Mouse (Mus musculus) limb, embryonic 13.5 days (tissue): Measurements from ENCODE around the gene Pir. TPM values are rescaled to one million over a fixed set of nuclear protein-coding genes. Genes with fewer than 3 reads are reported as not detected.

ENCODE experiments used
- ATAC-seq: fragments of 200-750 bp; cut with Nextera tagmentation; 2 replicates; pipeline ENCODE4 v1.8.0; 2017; ENCODE audit warnings: low read depth, moderate number of reproducible peaks, moderate TSS enrichment; ENCODE audit not compliant: low FRiP score
- H3K27ac ChIP-seq: fragments of 300-500 bp; sonication (generic); 2 replicates; pipeline ENCODE4 v1.5.1; 2015; ENCODE audit warnings: inconsistent platforms, mild to moderate bottlenecking, moderate library complexity
- H3K27me3 ChIP-seq: fragments of 300-500 bp; sonication (generic); 2 replicates; pipeline ENCODE4 v1.6.1; 2015; ENCODE audit warnings: mild to moderate bottlenecking, inconsistent platforms
- H3K36me3 ChIP-seq: fragments of 300-500 bp; sonication (generic); 2 replicates; pipeline ENCODE4 v1.6.1; 2015; ENCODE audit warnings: inconsistent platforms, mild to moderate bottlenecking, moderate library complexity
- H3K4me1 ChIP-seq: fragments of 300-500 bp; sonication (generic); 2 replicates; pipeline ENCODE4 v1.6.1; 2015; ENCODE audit warnings: inconsistent platforms
- H3K4me2 ChIP-seq: fragments of 300-500 bp; sonication (generic); replicated peaks from 2 replicates; pipeline ENCODE4 v1.6.1; 2015; ENCODE audit warnings: inconsistent platforms, mild to moderate bottlenecking, moderate library complexity
- H3K4me3 ChIP-seq: fragments of 300-500 bp; sonication (generic); 2 replicates; pipeline ENCODE4 v1.5.1; 2015; ENCODE audit warnings: moderate library complexity, mild to moderate bottlenecking, inconsistent platforms
- H3K9ac ChIP-seq: fragments of 300-500 bp; sonication (generic); 2 replicates; pipeline ENCODE4 v1.6.1; 2015; ENCODE audit warnings: mild to moderate bottlenecking, inconsistent platforms
- H3K9me3 ChIP-seq: fragments of 300-500 bp; sonication (generic); 2 replicates; pipeline ENCODE4 v1.6.1; 2016; ENCODE audit warnings: inconsistent platforms
- WGBS: fragments of 180-500 bp; shearing (Covaris S2); methylation state at CpG from one replicate; pipeline ENCODE4 v1.1.7; 2015; 5-methylcytosine and 5-hydroxymethylcytosine counted together
- polyA plus RNA-seq: library from polyadenylated mRNA; unstranded; fragments of >200 nt; fragmentation: Nextera tagmentation; extraction: Ambion mirVana; gene quantifications from 2 replicates; pipeline ENCODE4 v1.2.1, GENCODE M21; 2015

Gene Pir
- polyA plus RNA-seq, 1 experiment from 2014 or later, result 7.0 TPM

DNA sequence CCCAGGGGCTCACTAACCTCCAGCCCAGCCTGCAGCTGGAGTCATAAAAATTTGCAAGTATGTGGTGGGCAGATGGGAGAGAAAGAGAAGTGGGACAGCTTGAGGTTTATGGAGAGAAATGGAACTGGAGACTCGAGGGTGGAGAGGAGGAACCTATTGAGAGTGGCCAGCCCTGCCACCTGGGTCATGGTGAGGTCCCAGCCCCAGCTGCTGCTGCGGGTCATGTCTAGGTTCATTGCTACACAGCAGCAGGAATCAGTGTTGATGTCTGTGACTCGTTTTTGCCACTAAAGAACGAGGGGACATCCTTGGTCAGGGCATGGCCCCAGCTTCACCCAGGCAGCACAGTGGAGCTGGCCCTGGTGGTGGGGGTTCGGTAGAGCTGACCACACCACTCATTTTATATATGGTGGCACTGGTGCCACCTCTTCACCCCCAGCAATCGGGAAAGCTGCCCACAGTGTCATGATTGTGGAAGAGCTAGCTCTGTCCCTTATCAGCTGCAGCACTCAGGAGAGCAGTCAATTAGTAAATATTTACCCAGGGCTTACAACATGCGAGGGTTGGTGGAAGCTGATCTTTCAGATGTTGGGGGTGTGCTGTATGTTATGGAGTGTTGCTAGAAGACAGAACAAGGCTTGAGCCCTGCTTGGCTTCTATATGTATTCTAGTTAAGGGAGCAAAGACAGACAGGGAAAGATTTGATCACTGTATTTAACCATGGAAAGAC is 11.9 kb downstream of the Pir start:
- Histone ChIP-seq H3K4me1 (no peaks in the 10 kb centered on the region), H3K36me3 (no peaks in the 10 kb centered on the region), H3K4me2 (no peak overlapping the region), H3K27me3 (peaks cover 13% of the 10 kb centered on the region; the same call in 1 of the 2 replicates), H3K4me3 (no peak overlapping the region), H3K9ac (no peak overlapping the region), H3K9me3 (no peaks in the 10 kb centered on the region), H3K27ac (no peak overlapping the region)
- ATAC-seq, result no peak
- 58% methylated on average over 7 of the region's 7 CpGs for WGBS

GRCm38 (mm10) chrX:164283808-164284207 is 14.6 kb downstream of the Pir start:
- Histone ChIP-seq H3K36me3 (no peaks in the 10 kb centered on the region), H3K9ac (no peak overlapping the region), H3K27me3 (peaks cover 17% of the 10 kb centered on the region; the same call in 1 of the 2 replicates), H3K4me1 (no peaks in the 10 kb centered on the region), H3K9me3 (no peaks in the 10 kb centered on the region), H3K4me2 (no peak overlapping the region), H3K4me3 (no peak overlapping the region), H3K27ac (no peak overlapping the region)
- ATAC-seq, result no peak
- 79% methylated on average over 4 of the region's 4 CpGs for WGBS

DNA sequence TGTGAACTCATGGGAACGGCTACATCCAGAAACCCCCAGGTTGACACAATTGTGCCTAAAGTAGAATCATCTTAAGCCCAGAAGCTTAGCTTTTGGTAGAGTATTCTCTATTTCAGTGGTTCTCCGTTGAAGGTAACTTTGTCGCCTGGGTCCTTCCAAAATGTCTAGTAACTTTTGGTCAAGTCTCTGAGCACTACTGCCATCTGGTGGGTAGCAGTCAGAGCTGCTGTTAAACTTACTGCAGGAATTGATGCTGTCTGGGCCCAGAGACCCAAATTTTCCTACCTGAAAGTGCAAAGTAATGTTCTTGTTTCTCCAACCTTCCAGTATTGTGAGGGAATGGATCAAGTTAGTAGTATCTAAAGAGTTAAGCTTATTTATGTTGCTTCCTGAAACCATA is 17.9 kb downstream of the Pir start:
- H3K4me2 ChIP-seq, result no peak overlapping the region
- ATAC-seq, result no peak
- no peaks in the 10 kb centered on the region for H3K4me1 ChIP-seq
- no peak overlapping the region for H3K4me3 ChIP-seq
- 59% methylated on average over 3 of the region's 3 CpGs for WGBS
- no peak overlapping the region for H3K9ac ChIP-seq
- no peak overlapping the region for H3K27ac ChIP-seq
- H3K36me3 ChIP-seq, result no peaks in the 10 kb centered on the region
- peaks cover 10% of the 10 kb centered on the region; the same call in 1 of the 2 replicates for H3K27me3 ChIP-seq
- no peaks in the 10 kb centered on the region for H3K9me3 ChIP-seq

- Histone ChIP-seq H3K9me3 (no peaks in the 10 kb centered on the region), H3K27me3 (peaks cover 9% of the 10 kb centered on the region; the same call in 1 of the 2 replicates), H3K9ac (no peak overlapping the region), H3K36me3 (no peaks in the 10 kb centered on the region), H3K4me3 (no peak overlapping the region), H3K4me1 (no peaks in the 10 kb centered on the region), H3K27ac (no peak overlapping the region), H3K4me2 (no peak overlapping the region)
- no peak for ATAC-seq
- 16% methylated on average over 5 of the region's 5 CpGs for WGBS
Measured at GRCm38 (mm10) chrX:164291147-164291546, 22.0 kb downstream of the Pir start.

DNA sequence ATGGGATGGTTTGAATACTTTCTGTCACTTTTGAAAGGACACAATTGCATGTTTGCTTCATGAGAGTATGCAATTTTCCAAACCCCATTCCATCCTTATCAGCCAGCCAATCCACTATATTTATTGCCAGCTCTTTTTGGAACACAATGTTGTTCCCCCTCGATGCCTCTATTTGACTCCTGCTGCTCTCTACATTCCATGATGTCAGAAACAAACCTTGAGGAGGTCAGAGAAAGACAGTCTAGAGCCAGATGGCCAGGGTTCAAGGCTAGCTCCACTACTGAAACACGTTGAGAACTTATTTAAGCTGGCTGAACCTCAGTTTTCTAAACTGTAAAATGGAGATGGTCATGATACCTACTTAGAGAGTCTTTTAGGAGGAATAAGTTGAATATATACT is 37.1 kb downstream of the Pir start:
- no peaks in the 10 kb centered on the region for H3K9me3 ChIP-seq
- ATAC-seq, result no peak
- no peak overlapping the region for H3K9ac ChIP-seq
- WGBS, result 71% methylated on average over 2 of the region's 2 CpGs
- no peak overlapping the region for H3K4me2 ChIP-seq
- no peaks in the 10 kb centered on the region for H3K4me1 ChIP-seq
- H3K27ac ChIP-seq, result no peak overlapping the region
- H3K27me3 ChIP-seq, result peaks cover under 1% of the 10 kb centered on the region; the same call in 1 of the 2 replicates
- H3K4me3 ChIP-seq, result no peak overlapping the region
- H3K36me3 ChIP-seq, result no peaks in the 10 kb centered on the region

DNA sequence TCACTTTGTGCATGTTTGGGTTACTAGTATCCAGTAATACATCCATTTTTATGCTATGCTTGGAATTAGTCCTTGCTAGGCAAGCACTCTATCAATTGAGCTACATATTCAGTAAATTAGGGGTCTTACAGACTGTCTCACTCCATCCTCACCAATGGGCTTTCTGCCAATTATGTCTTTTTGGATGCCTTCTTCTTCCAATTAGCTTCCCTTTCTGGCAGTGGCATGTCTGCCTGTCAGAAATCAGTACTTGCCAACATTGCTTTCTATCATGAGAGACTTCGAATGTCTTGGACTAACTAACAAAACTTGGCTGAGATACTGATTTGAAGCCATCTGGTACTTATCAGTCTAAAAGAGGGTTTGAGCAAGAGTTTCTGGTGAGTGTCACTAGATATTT is 44.7 kb downstream of the Pir start:
- H3K36me3 ChIP-seq, result no peaks in the 10 kb centered on the region
- no peaks in the 10 kb centered on the region for H3K9me3 ChIP-seq
- no peak overlapping the region for H3K4me3 ChIP-seq
- H3K4me1 ChIP-seq, result no peaks in the 10 kb centered on the region
- H3K4me2 ChIP-seq, result no peak overlapping the region
- 41% methylated on average over 1 of the region's 1 CpGs for WGBS
- H3K9ac ChIP-seq, result no peak overlapping the region
- H3K27ac ChIP-seq, result no peak overlapping the region
- no peak for ATAC-seq
- peaks cover 14% of the 10 kb centered on the region for H3K27me3 ChIP-seq

DNA sequence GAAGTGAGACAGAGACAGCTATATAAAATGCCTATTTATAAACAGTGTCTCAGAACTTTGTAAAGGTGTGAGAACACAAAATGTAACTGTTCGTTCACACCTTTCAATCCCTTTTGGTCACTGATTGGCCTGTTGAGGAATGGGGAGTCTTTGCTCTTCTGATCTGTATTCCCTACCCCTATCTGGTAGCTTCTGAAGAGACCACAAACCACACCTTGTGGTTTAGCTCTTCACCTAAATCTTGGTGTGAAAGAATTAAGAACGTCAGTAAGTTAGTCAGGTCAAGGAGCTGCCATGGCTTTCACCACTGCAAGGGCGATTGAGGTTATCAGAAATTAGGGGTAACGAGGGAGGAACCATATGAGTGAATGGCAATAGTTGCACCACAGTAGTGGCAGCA is 49.4 kb downstream of the Pir start:
- H3K4me1 ChIP-seq, result no peaks in the 10 kb centered on the region
- H3K36me3 ChIP-seq, result no peaks in the 10 kb centered on the region
- no peaks in the 10 kb centered on the region for H3K9me3 ChIP-seq
- H3K9ac ChIP-seq, result no peak overlapping the region
- H3K27ac ChIP-seq, result no peak overlapping the region
- H3K4me2 ChIP-seq, result no peak overlapping the region
- peaks cover 20% of the 10 kb centered on the region; the same call in 1 of the 2 replicates for H3K27me3 ChIP-seq
- 89% methylated on average over 4 of the region's 4 CpGs for WGBS
- ATAC-seq, result no peak
- no peak overlapping the region for H3K4me3 ChIP-seq

GRCm38 (mm10) chrX:164320031-164320430 is 50.9 kb downstream of the Pir start:
- H3K27ac ChIP-seq, result no peak overlapping the region
- no peak for ATAC-seq
- H3K4me2 ChIP-seq, result no peak overlapping the region
- H3K9ac ChIP-seq, result no peak overlapping the region
- H3K27me3 ChIP-seq, result peaks cover 24% of the 10 kb centered on the region; the same call in 1 of the 2 replicates
- H3K4me3 ChIP-seq, result no peak overlapping the region
- H3K9me3 ChIP-seq, result no peaks in the 10 kb centered on the region
- no peaks in the 10 kb centered on the region for H3K4me1 ChIP-seq
- no peaks in the 10 kb centered on the region for H3K36me3 ChIP-seq
- WGBS, result 87% methylated on average over 3 of the region's 3 CpGs

DNA sequence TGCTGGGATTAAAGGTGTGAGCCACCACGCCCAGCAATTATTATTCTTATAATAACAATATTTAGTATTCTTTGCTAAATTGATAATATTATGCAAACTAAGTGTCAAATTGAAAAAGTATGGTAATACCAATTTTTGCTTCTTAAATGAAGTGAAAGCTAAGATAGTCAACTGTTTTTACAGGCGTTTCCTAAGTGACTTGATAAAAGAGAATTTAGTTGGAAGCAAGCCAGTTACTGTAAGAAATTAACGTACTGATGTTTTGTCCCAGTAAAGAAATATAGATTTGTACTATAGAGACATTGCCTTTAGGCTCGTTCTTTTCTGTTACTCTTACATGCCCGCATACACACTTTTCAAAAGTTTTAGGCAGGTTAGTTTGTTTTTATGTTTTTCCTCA is 53.3 kb downstream of the Pir start:
- H3K4me3 ChIP-seq, result no peak overlapping the region
- no peaks in the 10 kb centered on the region for H3K9me3 ChIP-seq
- no peak overlapping the region for H3K27ac ChIP-seq
- WGBS, result 68% methylated on average over 5 of the region's 5 CpGs
- H3K9ac ChIP-seq, result no peak overlapping the region
- peaks cover 24% of the 10 kb centered on the region; the same call in 1 of the 2 replicates for H3K27me3 ChIP-seq
- no peaks in the 10 kb centered on the region for H3K36me3 ChIP-seq
- no peak for ATAC-seq
- no peak overlapping the region for H3K4me2 ChIP-seq
- H3K4me1 ChIP-seq, result no peaks in the 10 kb centered on the region

DNA sequence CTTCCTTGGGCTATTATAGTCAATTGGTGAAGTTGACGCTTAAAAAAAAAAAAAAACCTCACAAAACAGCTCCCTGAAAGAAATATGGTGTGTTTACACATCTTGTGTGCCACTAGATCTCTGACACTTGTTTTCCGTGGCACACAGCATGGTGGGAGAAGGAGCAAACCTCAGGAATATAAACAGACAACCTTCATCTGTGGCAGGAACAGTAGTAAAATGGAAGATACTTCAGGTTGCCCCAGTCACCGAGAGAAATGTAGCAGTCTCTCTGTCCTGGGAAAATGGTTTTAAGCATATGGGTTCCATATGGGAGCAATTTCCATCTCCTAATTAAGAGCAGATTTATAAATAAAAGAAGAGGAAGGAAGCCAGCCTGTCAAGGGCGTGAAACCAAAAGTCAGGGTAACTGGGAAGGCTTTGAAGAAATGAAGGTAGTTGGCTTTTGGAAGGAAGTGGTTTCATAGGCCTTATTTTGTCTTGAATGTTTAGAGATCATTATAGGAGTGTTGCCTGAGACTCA is 54.3 kb downstream of the Pir start:
- 0 out of 2 replicates have a peak, but pooled peaks have one; percentile 24 for ATAC-seq
- no peak overlapping the region for H3K4me3 ChIP-seq

GRCm38 (mm10) chrX:164330351-164330750 is 61.2 kb downstream of the Pir start:
- Histone ChIP-seq H3K27me3 (no peaks in the 10 kb centered on the region), H3K4me1 (no peaks in the 10 kb centered on the region), H3K27ac (no peak overlapping the region), H3K9ac (no peak overlapping the region), H3K36me3 (no peaks in the 10 kb centered on the region), H3K4me2 (no peak overlapping the region), H3K4me3 (no peak overlapping the region), H3K9me3 (no peaks in the 10 kb centered on the region)
- WGBS, result 81% methylated on average over 2 of the region's 2 CpGs
- ATAC-seq, result no peak

More for the DNA sequence above, 54.3 kb downstream of the Pir start:
- Histone ChIP-seq H3K4me1 (no peaks in the 10 kb centered on the region), H3K27ac (no peak overlapping the region), H3K9ac (no peak overlapping the region), H3K27me3 (peaks cover 20% of the 10 kb centered on the region; the same call in 1 of the 2 replicates), H3K9me3 (no peaks in the 10 kb centered on the region), H3K36me3 (no peaks in the 10 kb centered on the region), H3K4me2 (no peak overlapping the region)
- 33% methylated on average over 4 of the region's 4 CpGs for WGBS

DNA sequence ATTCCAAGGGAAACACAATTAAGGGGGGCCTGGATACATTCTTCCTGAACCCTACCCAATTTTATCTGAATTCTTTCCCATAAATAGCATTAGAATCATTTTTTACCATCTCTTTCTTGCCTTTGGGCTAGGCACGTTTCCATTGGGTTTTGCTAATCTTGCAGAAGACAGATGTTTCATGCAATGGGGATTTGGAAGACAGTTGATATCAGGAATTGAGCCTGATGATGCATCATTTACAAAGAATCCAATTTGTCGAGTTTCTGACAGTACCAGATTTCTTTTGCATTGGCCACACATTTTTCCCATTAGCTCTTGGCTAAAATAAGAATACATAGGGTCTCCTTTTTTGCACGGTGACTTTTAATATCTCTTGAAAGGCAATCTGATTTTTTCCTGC is 61.6 kb downstream of the Pir start:
- H3K9ac ChIP-seq, result no peak overlapping the region

More for the DNA sequence above, 61.6 kb downstream of the Pir start:
- H3K27ac ChIP-seq, result no peak overlapping the region
- 59% methylated on average over 3 of the region's 3 CpGs for WGBS
- no peaks in the 10 kb centered on the region for H3K9me3 ChIP-seq
- H3K27me3 ChIP-seq, result no peaks in the 10 kb centered on the region
- no peaks in the 10 kb centered on the region for H3K36me3 ChIP-seq
- no peak for ATAC-seq
- no peak overlapping the region for H3K4me2 ChIP-seq
- H3K4me1 ChIP-seq, result no peaks in the 10 kb centered on the region
- H3K4me3 ChIP-seq, result no peak overlapping the region
